Mouse (Mus musculus): ENCODE measurements around the gene Adamts16.
"Not testable (repeated sequence)": the region's sequence is repeated elsewhere in the genome, so short reads cannot be mapped to it uniquely, and the experiment has no call there.

Gene Adamts16

GRCm38 (mm10) chr13:70841421-70841904, at the start of gene Adamts16:
Adamts16 (minus strand) TSS chr13:70841811.
- no peak for DNase-seq (ENCODE audit: low spot score)

GRCm38 (mm10) chr13:70887136-70887535, 45.5 kb upstream of the Adamts16 start:
- DNase-seq (ENCODE audit: low spot score): no peak

- DNase-seq (ENCODE audit: low spot score): no peak
Observed at GRCm38 (mm10) chr13:70885006-70885405, 43.4 kb upstream of the Adamts16 start.

- DNase-seq (ENCODE audit: low spot score): peak; percentile 42
Observed at GRCm38 (mm10) chr13:70883891-70884890, 42.6 kb upstream of the Adamts16 start.

- DNase-seq (ENCODE audit: low spot score): not testable (repeated sequence)
Observed at GRCm38 (mm10) chr13:70879971-70880370, 38.4 kb upstream of the Adamts16 start.

GRCm38 (mm10) chr13:70877550-70877913, 35.9 kb upstream of the Adamts16 start:
- DNase-seq (ENCODE audit: low spot score): no peak

GRCm38 (mm10) chr13:70876648-70877549, 35.3 kb upstream of the Adamts16 start:
- no peak for DNase-seq (ENCODE audit: low spot score)

GRCm38 (mm10) chr13:70875411-70875949, 33.9 kb upstream of the Adamts16 start:
- no peak for DNase-seq (ENCODE audit: low spot score)

- no peak for DNase-seq (ENCODE audit: low spot score)
Observed at GRCm38 (mm10) chr13:70874741-70875140, 33.1 kb upstream of the Adamts16 start.

- not testable (repeated sequence) for DNase-seq (ENCODE audit: low spot score)
Observed at GRCm38 (mm10) chr13:70873851-70874250, 32.2 kb upstream of the Adamts16 start.

- no peak for DNase-seq (ENCODE audit: low spot score)
Observed at GRCm38 (mm10) chr13:70871049-70871448, 29.4 kb upstream of the Adamts16 start.

GRCm38 (mm10) chr13:70866971-70867625, 25.5 kb upstream of the Adamts16 start:
- DNase-seq (ENCODE audit: low spot score): no peak

GRCm38 (mm10) chr13:70865867-70866266, 24.3 kb upstream of the Adamts16 start:
- DNase-seq (ENCODE audit: low spot score): no peak

- DNase-seq (ENCODE audit: low spot score): no peak
Observed at GRCm38 (mm10) chr13:70862162-70862908, 20.7 kb upstream of the Adamts16 start.

GRCm38 (mm10) chr13:70853601-70854000, 12.0 kb upstream of the Adamts16 start:
- DNase-seq (ENCODE audit: low spot score): no peak

- DNase-seq (ENCODE audit: low spot score): no peak
Observed at GRCm38 (mm10) chr13:70846933-70847332, 5.3 kb upstream of the Adamts16 start.

GRCm38 (mm10) chr13:70845526-70845925, 3.9 kb upstream of the Adamts16 start:
- DNase-seq (ENCODE audit: low spot score): no peak

GRCm38 (mm10) chr13:70842126-70842525, 515 bp upstream of the Adamts16 start:
- no peak for DNase-seq (ENCODE audit: low spot score)

GRCm38 (mm10) chr13:70840161-70840560, 1.4 kb downstream of the Adamts16 start:
- peak; percentile 62 for DNase-seq (ENCODE audit: low spot score)

GRCm38 (mm10) chr13:70837571-70837970, 4.0 kb downstream of the Adamts16 start:
- no peak for DNase-seq (ENCODE audit: low spot score)

GRCm38 (mm10) chr13:70836246-70836645, 5.4 kb downstream of the Adamts16 start:
- DNase-seq (ENCODE audit: low spot score): no peak

Data from urinary bladder, postnatal 14 days (tissue).